Mouse (Mus musculus) C2C12 (cell line): ENCODE measurements at regions not wholly inside any gene's neighbourhood (a gene's known extent, or its start where the extent isn't known, plus 50 kb on each side); places are given as distances from the start of the nearest gene placed in this dataset.

Experiments used
- H3K27me3 ChIP-seq: one replicate; pipeline ENCODE4 v1.6.1; 2011; ENCODE audit not compliant: control insufficient read depth, insufficient read depth, insufficient read length
- H3K36me3 ChIP-seq: one replicate; pipeline ENCODE4 v1.6.1; 2011; ENCODE audit not compliant: control insufficient read depth, insufficient read depth
- H3K4me3 ChIP-seq: one replicate; pipeline ENCODE4 v1.5.1; 2011; ENCODE audit warnings: mild to moderate bottlenecking, control low read depth; ENCODE audit not compliant: poor library complexity, insufficient read depth, severe bottlenecking
- H3K79me2 ChIP-seq: one replicate; pipeline ENCODE4 v1.6.1; 2011; ENCODE audit not compliant: control insufficient read depth, insufficient read depth
- H3K79me3 ChIP-seq: one replicate; pipeline ENCODE4 v1.6.1; 2011; ENCODE audit warnings: low read depth, control low read depth
- H3ac ChIP-seq: one replicate; pipeline ENCODE3; 2011; ENCODE audit warnings: low read depth; ENCODE audit not compliant: control insufficient read depth, insufficient read length
- CEBPB ChIP-seq: IDR thresholded peaks from one replicate; pipeline ENCODE4 v1.6.1; 2011; ENCODE audit warnings: low read depth, mild to moderate bottlenecking, control low read depth, moderate library complexity
- CTCF ChIP-seq: IDR thresholded peaks from one replicate; pipeline ENCODE4 v1.5.1; 2011; ENCODE audit not compliant: control insufficient read depth, insufficient read depth, insufficient read length
- FOSL1 ChIP-seq: IDR thresholded peaks from one replicate; pipeline ENCODE4 v1.8.0; 2011; ENCODE audit warnings: mild to moderate bottlenecking, low read length; ENCODE audit not compliant: poor library complexity, insufficient read depth, severe bottlenecking
- MAX ChIP-seq: IDR thresholded peaks from one replicate; pipeline ENCODE4 v1.6.1; 2011; ENCODE audit warnings: mild to moderate bottlenecking, control low read depth
- MYOD1 ChIP-seq: IDR thresholded peaks from one replicate; pipeline ENCODE4 v1.6.1; 2011; ENCODE audit warnings: low read depth; ENCODE audit not compliant: control insufficient read depth, insufficient read length
- MYOG ChIP-seq: IDR thresholded peaks from one replicate; pipeline ENCODE4 v1.6.1; 2011; ENCODE audit not compliant: control insufficient read depth, insufficient read length; ENCODE audit errors: extremely low read depth
- USF1 ChIP-seq: IDR thresholded peaks from one replicate; pipeline ENCODE4 v1.6.1; 2011; ENCODE audit warnings: low read depth, mild to moderate bottlenecking, control low read depth, moderate library complexity

DNA sequence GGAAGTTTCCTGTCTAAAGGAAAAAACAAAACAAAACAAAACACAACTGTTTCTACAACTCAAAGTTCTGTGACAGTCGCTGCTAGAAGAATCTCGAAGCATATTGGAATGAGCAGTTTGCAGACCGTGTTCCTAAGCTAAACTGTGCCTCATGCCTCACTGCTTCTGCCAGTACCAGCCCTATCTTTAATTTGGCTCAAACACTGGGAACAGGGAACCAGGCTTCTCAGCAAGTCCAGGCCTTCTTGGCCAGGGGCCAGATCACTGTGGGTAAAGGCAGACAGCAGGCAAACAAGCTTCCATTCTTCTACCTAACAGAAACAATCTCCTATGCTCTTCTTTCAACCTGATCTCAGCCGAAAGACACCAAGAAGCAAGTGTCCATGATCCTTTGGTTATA is 56.5 kb downstream of the Tmsb4x start:
- Histone ChIP-seq H3K79me2 (no peaks in the 10 kb centered on the region), H3K27me3 (no peaks in the 10 kb centered on the region), H3K79me3 (no peaks in the 10 kb centered on the region), H3ac (no peak overlapping the region), H3K36me3 (no peaks in the 10 kb centered on the region), H3K4me3 (no peak overlapping the region)
- TF ChIP-seq FOSL1: no peak
- no peak for TF ChIP-seq CTCF
- no peak for TF ChIP-seq MYOD1
- TF ChIP-seq CEBPB: no peak
- TF ChIP-seq USF1: no peak
- TF ChIP-seq MAX: no peak
- no peak for TF ChIP-seq MYOG

DNA sequence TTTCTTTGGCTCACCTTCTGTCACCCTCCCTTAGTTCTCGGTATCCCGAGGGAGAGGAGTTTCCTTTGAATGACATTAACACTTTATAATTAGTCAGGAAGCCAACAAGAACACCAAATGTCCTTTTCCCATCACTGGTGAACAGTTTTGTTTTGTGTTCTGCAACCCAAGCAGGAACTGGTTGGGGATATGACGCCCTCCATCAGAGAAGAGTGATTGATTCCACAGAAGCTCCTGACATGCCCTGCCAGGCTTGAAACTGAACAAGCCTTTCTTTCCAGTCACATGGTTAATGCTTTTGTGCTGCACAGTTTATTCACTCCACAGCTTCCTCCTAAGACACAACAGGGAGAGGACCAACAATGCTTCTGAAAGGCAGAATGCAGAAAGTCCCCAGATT is 57.8 kb downstream of the Tmsb4x start:
- Histone ChIP-seq H3ac (no peak overlapping the region), H3K27me3 (no peaks in the 10 kb centered on the region), H3K4me3 (no peak overlapping the region), H3K79me2 (no peaks in the 10 kb centered on the region), H3K36me3 (no peaks in the 10 kb centered on the region), H3K79me3 (no peaks in the 10 kb centered on the region)
- TF ChIP-seq MYOD1 (no peak), CTCF (no peak), USF1 (no peak), MYOG (no peak), MAX (no peak), CEBPB (no peak), FOSL1 (no peak)

DNA sequence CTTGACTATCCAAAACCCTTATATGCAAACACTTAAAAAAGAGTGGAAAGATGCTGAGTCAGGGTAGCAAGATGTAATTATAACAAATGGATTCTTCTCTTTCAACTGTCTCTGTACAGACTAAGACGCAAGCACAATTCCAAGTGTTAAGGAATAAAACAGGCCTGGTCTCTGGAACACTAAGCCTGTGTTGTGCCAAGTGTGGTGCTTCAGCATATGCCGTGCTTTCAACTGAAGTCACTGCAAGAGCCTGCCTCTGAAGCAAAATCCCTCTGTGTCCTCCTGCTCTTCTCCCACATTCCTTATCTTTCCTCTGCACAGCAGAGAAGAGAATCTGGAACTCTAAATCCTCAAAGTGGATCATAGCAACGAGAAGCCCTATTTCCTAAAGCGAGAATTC is 59.7 kb downstream of the Tmsb4x start:
- Histone ChIP-seq H3K27me3 (no peaks in the 10 kb centered on the region), H3ac (no peak overlapping the region), H3K79me3 (no peaks in the 10 kb centered on the region), H3K4me3 (no peak overlapping the region), H3K36me3 (no peaks in the 10 kb centered on the region), H3K79me2 (no peaks in the 10 kb centered on the region)
- TF ChIP-seq CEBPB (no peak), FOSL1 (no peak), MAX (no peak), CTCF (no peak)

DNA sequence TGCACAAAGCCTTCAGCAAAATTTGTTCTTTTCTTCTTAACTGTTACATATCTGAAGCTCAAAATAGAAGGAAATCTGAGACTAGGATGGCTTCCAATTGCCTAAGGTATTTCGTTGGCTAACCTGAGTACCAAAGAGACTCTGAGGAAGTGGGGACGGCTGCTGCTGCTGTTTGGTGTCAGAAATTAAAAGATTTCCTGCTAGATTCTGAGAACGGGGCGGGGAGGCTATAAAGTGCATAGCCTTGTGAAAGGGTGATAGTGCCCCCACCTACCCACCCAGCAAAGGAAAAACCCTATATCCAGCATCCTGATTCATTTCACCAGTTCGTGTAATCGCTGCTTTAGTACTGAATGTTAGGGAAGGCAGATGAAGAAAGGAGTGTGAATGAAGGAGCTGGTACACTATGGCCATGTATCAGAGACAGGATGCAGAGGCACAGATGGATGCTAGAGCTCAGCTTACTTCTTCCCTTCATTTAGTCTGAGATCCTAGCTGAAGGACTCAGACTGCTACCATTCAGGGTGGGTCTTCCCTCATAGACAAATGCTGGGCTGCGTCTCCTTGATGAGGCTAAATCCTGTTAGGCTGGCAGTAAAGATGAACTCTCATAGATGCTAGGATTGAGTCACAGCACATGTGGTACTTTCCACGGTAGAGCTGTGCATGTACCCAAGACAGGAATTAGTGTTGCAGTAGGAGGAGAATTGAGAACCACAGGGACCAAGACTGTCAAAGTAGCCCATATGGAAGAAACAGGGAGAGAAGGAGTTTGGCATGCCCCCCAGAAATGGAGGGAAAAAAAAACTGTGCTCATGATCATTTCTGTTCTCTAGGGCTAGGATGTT is 62.4 kb downstream of the Tmsb4x start:
- Histone ChIP-seq H3K36me3 (no peaks in the 10 kb centered on the region), H3K79me2 (no peaks in the 10 kb centered on the region), H3K79me3 (no peaks in the 10 kb centered on the region), H3K4me3 (no peak overlapping the region), H3ac (no peak overlapping the region), H3K27me3 (no peaks in the 10 kb centered on the region)
- TF ChIP-seq MAX: no peak
- no peak for TF ChIP-seq FOSL1
- no peak for TF ChIP-seq CTCF
- TF ChIP-seq CEBPB: no peak
- TF ChIP-seq MYOD1: no peak
- no peak for TF ChIP-seq USF1
- TF ChIP-seq MYOG: no peak

DNA sequence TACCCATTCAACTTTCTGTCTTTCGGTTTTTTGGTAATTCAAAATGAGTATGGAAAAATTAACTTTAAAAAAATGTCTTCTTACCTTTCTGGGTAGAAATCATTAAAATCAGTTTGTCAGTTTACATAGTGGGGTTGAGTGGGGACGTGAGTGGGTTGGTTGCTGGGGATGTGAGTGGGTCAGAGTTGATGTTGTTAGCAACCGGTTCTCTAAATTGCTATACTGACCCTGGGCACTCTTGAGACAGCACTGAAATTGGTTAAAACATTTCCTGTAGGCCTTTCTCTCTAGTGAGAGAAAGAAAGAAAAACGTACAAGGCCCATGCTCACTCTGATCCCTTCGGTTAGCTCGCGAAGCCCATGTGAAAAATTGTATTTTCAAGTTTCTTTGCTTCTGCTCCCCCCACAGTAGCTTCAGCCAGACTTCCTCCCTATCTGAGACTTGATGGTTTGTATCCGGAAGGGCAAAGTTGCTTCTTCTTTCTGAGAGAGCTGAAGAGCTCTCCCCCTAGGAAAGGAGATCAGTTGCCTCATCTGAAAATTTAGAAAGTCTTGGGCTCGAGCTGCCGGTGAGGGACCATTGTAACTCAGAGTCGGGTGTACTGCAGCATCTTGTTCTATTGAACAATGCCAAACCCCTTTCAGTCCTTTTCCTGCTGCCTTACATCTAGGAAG is 63.5 kb downstream of the Tmsb4x start:
- H3K79me3 ChIP-seq: no peaks in the 10 kb centered on the region
- no peaks in the 10 kb centered on the region for H3K27me3 ChIP-seq
- no peak for TF ChIP-seq MYOG
- no peak for TF ChIP-seq CEBPB
- no peak for TF ChIP-seq MYOD1
- no peak for TF ChIP-seq FOSL1
- no peak for TF ChIP-seq CTCF
- no peak for TF ChIP-seq MAX
- TF ChIP-seq USF1: no peak
- no peak overlapping the region for H3K4me3 ChIP-seq
- no peaks in the 10 kb centered on the region for H3K36me3 ChIP-seq
- H3ac ChIP-seq: no peak overlapping the region
- H3K79me2 ChIP-seq: no peaks in the 10 kb centered on the region
